Mouse (Mus musculus) hindbrain, embryonic 14.5 days (tissue): ENCODE results near the gene Cpeb3. TPM values are rescaled to one million over a fixed set of nuclear protein-coding genes. Genes with fewer than 3 reads are reported as not detected.

Experiments used
- ATAC-seq: fragments of 200-750 bp; cut with Nextera tagmentation; 2 replicates; pipeline ENCODE4 v1.8.0; 2017; ENCODE audit warnings: moderate number of reproducible peaks, mild to moderate bottlenecking, moderate TSS enrichment, moderate library complexity; ENCODE audit not compliant: low FRiP score
- DNase-seq: peaks from one replicate; pipeline ENCODE4 v3.0.0-alpha.2; 2015; ENCODE audit warnings: low spot score
- H3K27ac ChIP-seq: fragments of 300-500 bp; sonication (generic); 2 replicates; pipeline ENCODE4 v1.5.1; 2014; ENCODE audit warnings: mild to moderate bottlenecking, moderate library complexity
- H3K27me3 ChIP-seq: fragments of 300-500 bp; sonication (generic); 2 replicates; pipeline ENCODE4 v1.6.1; 2014; ENCODE audit warnings: mild to moderate bottlenecking, low read length, mixed read lengths; ENCODE audit not compliant: control insufficient read depth, insufficient read depth
- H3K36me3 ChIP-seq: fragments of 300-500 bp; sonication (generic); replicated peaks from 2 replicates; pipeline ENCODE4 v1.6.1; 2014; ENCODE audit not compliant: control insufficient read depth, insufficient read depth
- H3K4me1 ChIP-seq: fragments of 300-500 bp; sonication (generic); replicated peaks from 2 replicates; pipeline ENCODE4 v1.6.1; 2014; ENCODE audit warnings: antibody characterized with exemption, low read length, mixed read lengths; ENCODE audit not compliant: control insufficient read depth, insufficient read depth
- H3K4me2 ChIP-seq: fragments of 300-500 bp; sonication (generic); replicated peaks from 2 replicates; pipeline ENCODE4 v1.6.1; 2014; ENCODE audit warnings: mild to moderate bottlenecking, moderate library complexity
- H3K4me3 ChIP-seq: fragments of 300-500 bp; sonication (generic); replicated peaks from 2 replicates; pipeline ENCODE4 v1.5.1; 2014; ENCODE audit warnings: mild to moderate bottlenecking, low read length
- H3K9ac ChIP-seq: fragments of 300-500 bp; sonication (generic); 2 replicates; pipeline ENCODE4 v1.6.1; 2014
- H3K9me3 ChIP-seq: fragments of 300-500 bp; sonication (generic); 2 replicates; pipeline ENCODE4 v1.6.1; 2016; ENCODE audit warnings: low read length; ENCODE audit not compliant: control insufficient read depth
- WGBS: fragments of 180-500 bp; shearing (Covaris S2); extraction: QIAGEN DNeasy Blood & Tissue Kit; methylation state at CpG from one replicate; pipeline ENCODE4 v1.1.7; 2014; 5-methylcytosine and 5-hydroxymethylcytosine counted together
- polyA plus RNA-seq: library from polyadenylated mRNA; unstranded; fragments of >200 nt; fragmentation: Nextera tagmentation; extraction: Ambion mirVana; gene quantifications from 2 replicates; pipeline ENCODE4 v1.2.1, GENCODE M21; 2014

Cpeb3 gene
- polyA plus RNA-seq: 10.8 and 11.5 TPM in 2 replicates

- Histone ChIP-seq H3K36me3 (peaks cover 28% of the 10 kb centered on the region), H3K27me3 (0 out of 2 replicates have a peak, but pooled peaks cover 2% of the 10 kb centered on the region), H3K4me1 (peaks cover 18% of the 10 kb centered on the region), H3K9me3 (no peaks in the 10 kb centered on the region), H3K9ac (peak within 1 kb of the TSS; percentile 98), H3K4me3 (peak within 1 kb of the TSS; percentile 100), H3K4me2 (peak within 1 kb of the TSS; percentile 86), H3K27ac (peak within 1 kb of the TSS; percentile 84)
- no peak for ATAC-seq
- whole genome bisulfite sequencing: under 1% methylated on average over 15 of the region's 15 CpGs
- peak; percentile 73 for DNase-seq
Observed at GRCm38 (mm10) chr19:37208176-37208755, at the start of gene Cpeb3. Gene Cpeb3, minus strand, starts transcription at chr19:37208601.

- Histone ChIP-seq H3K4me1 (no peaks in the 10 kb centered on the region), H3K9me3 (no peaks in the 10 kb centered on the region), H3K27me3 (no peaks in the 10 kb centered on the region), H3K9ac (no peak overlapping the region), H3K4me2 (no peak overlapping the region), H3K36me3 (no peaks in the 10 kb centered on the region), H3K4me3 (no peak overlapping the region), H3K27ac (no peak overlapping the region)
- ATAC-seq: no peak
- 92% methylated on average over 9 of the region's 9 CpGs for WGBS
- no peak for DNase-seq
Observed at GRCm38 (mm10) chr19:37255321-37255720, 46.9 kb upstream of the Cpeb3 start.

GRCm38 (mm10) chr19:37252104-37252503 is 43.7 kb upstream of the Cpeb3 start:
- DNase-seq: no peak

GRCm38 (mm10) chr19:37248199-37248598 is 39.8 kb upstream of the Cpeb3 start:
- Histone ChIP-seq H3K4me3 (no peak overlapping the region), H3K4me2 (no peak overlapping the region), H3K27ac (no peak overlapping the region), H3K9ac (no peak overlapping the region), H3K4me1 (no peaks in the 10 kb centered on the region), H3K9me3 (no peaks in the 10 kb centered on the region), H3K27me3 (no peaks in the 10 kb centered on the region), H3K36me3 (no peaks in the 10 kb centered on the region)
- 77% methylated on average over 3 of the region's 3 CpGs for WGBS
- DNase-seq: no peak
- ATAC-seq: no peak

More at GRCm38 (mm10) chr19:37252104-37252503, 43.7 kb upstream of the Cpeb3 start:
- Histone ChIP-seq H3K36me3 (no peaks in the 10 kb centered on the region), H3K4me1 (no peaks in the 10 kb centered on the region), H3K27ac (no peak overlapping the region), H3K27me3 (no peaks in the 10 kb centered on the region), H3K9me3 (no peaks in the 10 kb centered on the region), H3K4me2 (no peak overlapping the region), H3K4me3 (no peak overlapping the region), H3K9ac (no peak overlapping the region)
- ATAC-seq: no peak
- 66% methylated on average over 6 of the region's 6 CpGs for WGBS

- Histone ChIP-seq H3K9ac (no peak overlapping the region), H3K27me3 (no peaks in the 10 kb centered on the region), H3K4me2 (no peak overlapping the region), H3K36me3 (no peaks in the 10 kb centered on the region), H3K4me3 (no peak overlapping the region), H3K9me3 (no peaks in the 10 kb centered on the region), H3K27ac (no peak overlapping the region), H3K4me1 (no peaks in the 10 kb centered on the region)
- DNase-seq (no peak), ATAC-seq (no peak)
- WGBS: 56% methylated on average over 3 of the region's 3 CpGs
Observed at GRCm38 (mm10) chr19:37246859-37247258, 38.5 kb upstream of the Cpeb3 start.

GRCm38 (mm10) chr19:37242707-37243106 is 34.3 kb upstream of the Cpeb3 start:
- ATAC-seq: no peak
- Histone ChIP-seq H3K36me3 (no peaks in the 10 kb centered on the region), H3K9ac (no peak overlapping the region), H3K4me1 (no peaks in the 10 kb centered on the region), H3K9me3 (no peaks in the 10 kb centered on the region), H3K4me2 (no peak overlapping the region), H3K27ac (no peak overlapping the region), H3K4me3 (no peak overlapping the region), H3K27me3 (no peaks in the 10 kb centered on the region)
- 51% methylated on average over 2 of the region's 2 CpGs for WGBS
- DNase-seq: no peak

- no peak for ATAC-seq
- Histone ChIP-seq H3K27ac (no peak overlapping the region), H3K9me3 (no peaks in the 10 kb centered on the region), H3K9ac (no peak overlapping the region), H3K4me2 (no peak overlapping the region), H3K4me1 (no peaks in the 10 kb centered on the region), H3K4me3 (no peak overlapping the region), H3K27me3 (peaks cover 4% of the 10 kb centered on the region; the same call in 1 of the 2 replicates), H3K36me3 (no peaks in the 10 kb centered on the region)
- no peak for DNase-seq
- 72% methylated on average over 5 of the region's 5 CpGs for WGBS
Observed at GRCm38 (mm10) chr19:37241201-37241600, 32.8 kb upstream of the Cpeb3 start.

- ATAC-seq (no peak), DNase-seq (no peak)
- Histone ChIP-seq H3K27me3 (peaks cover 23% of the 10 kb centered on the region), H3K4me2 (no peak overlapping the region), H3K36me3 (no peaks in the 10 kb centered on the region), H3K27ac (no peak overlapping the region), H3K4me3 (no peak overlapping the region), H3K4me1 (no peaks in the 10 kb centered on the region), H3K9me3 (no peaks in the 10 kb centered on the region), H3K9ac (no peak overlapping the region)
- WGBS: 32% methylated on average over 4 of the region's 4 CpGs
Observed at GRCm38 (mm10) chr19:37239096-37239495, 30.7 kb upstream of the Cpeb3 start.

- Histone ChIP-seq H3K27ac (no peak overlapping the region), H3K4me3 (no peak overlapping the region), H3K4me2 (no peak overlapping the region), H3K36me3 (no peaks in the 10 kb centered on the region), H3K27me3 (peaks cover 24% of the 10 kb centered on the region), H3K9me3 (no peaks in the 10 kb centered on the region), H3K4me1 (no peaks in the 10 kb centered on the region), H3K9ac (no peak overlapping the region)
- 16% methylated on average over 7 of the region's 7 CpGs for WGBS
- DNase-seq (no peak), ATAC-seq (no peak)
Observed at GRCm38 (mm10) chr19:37238651-37239050, 30.2 kb upstream of the Cpeb3 start.
